Mouse (Mus musculus): ENCODE data around the gene Parp16. TPM values are rescaled to one million over a fixed set of nuclear protein-coding genes. Genes with fewer than 3 reads are reported as not detected.

Gene Parp16
- polyA plus RNA-seq, 1 experiment from 2014 or later, result 5.4 TPM

GRCm38 (mm10) chr9:65161188-65161587, 34.0 kb upstream of the Parp16 start:
- Histone ChIP-seq H3K4me3 (ENCODE audit: low read depth, low read length) (no peak overlapping the region), H3K9ac (ENCODE audit: low read length) (peak overlapping the region; percentile 18; the same call in 1 of the 2 replicates), H3K27me3 (ENCODE audit: control insufficient read depth, insufficient read depth, low read length) (no peaks in the 10 kb centered on the region), H3K4me1 (replicated peaks; ENCODE audit: control insufficient read depth, insufficient read depth, low read length) (peaks cover 66% of the 10 kb centered on the region), H3K36me3 (ENCODE audit: control insufficient read depth, insufficient read depth, low read length) (no peaks in the 10 kb centered on the region; the same call in 1 of the 2 replicates), H3K4me2 (ENCODE audit: low read depth, low read length, severe bottlenecking) (peak overlapping the region; percentile 13; the same call in 1 of the 2 replicates), H3K27ac (ENCODE audit: low read depth, low read length) (peak overlapping the region; percentile 92), H3K9me3 (ENCODE audit: control insufficient read depth, low read length) (no peaks in the 10 kb centered on the region)
- 2% methylated on average over 4 of the region's 4 CpGs for WGBS
- DNase-seq (ENCODE audit: low spot score), result no peak
- no peak for ATAC-seq (replicated peaks; ENCODE audit: low FRiP score)

DNA sequence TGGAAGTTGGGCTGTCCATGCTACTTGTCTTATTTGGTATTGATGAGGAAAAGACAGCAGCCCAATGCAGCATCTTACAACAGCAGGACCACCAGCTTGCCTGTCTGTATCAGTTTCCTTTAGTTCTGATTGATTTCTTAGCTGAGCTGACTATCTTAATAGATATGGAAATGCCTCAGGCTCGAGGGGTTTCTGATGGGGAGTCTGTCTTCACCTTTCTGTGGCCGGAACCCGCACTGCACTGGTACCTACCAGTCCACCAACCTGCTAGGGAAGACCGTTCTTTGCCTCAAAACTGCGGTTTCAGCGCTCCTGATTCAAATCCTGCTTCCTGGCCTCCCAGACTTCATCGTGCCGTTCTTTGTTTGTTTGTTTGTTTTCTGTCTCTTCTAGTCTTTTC, 33.3 kb upstream of the Parp16 start:
- WGBS, result 1% methylated on average over 8 of the region's 8 CpGs
- Histone ChIP-seq H3K27me3 (ENCODE audit: control insufficient read depth, insufficient read depth, low read length) (no peaks in the 10 kb centered on the region), H3K9me3 (ENCODE audit: control insufficient read depth, low read length) (no peaks in the 10 kb centered on the region), H3K36me3 (ENCODE audit: control insufficient read depth, insufficient read depth, low read length) (no peaks in the 10 kb centered on the region; the same call in 1 of the 2 replicates), H3K4me3 (ENCODE audit: low read depth, low read length) (no peak overlapping the region), H3K4me2 (ENCODE audit: low read depth, low read length, severe bottlenecking) (peak overlapping the region; percentile 51; the same call in 1 of the 2 replicates), H3K27ac (ENCODE audit: low read depth, low read length) (peak overlapping the region; percentile 92), H3K9ac (ENCODE audit: low read length) (peak overlapping the region; percentile 50), H3K4me1 (replicated peaks; ENCODE audit: control insufficient read depth, insufficient read depth, low read length) (peaks cover 59% of the 10 kb centered on the region)
- DNase-seq (ENCODE audit: low spot score) (no peak), ATAC-seq (replicated peaks; ENCODE audit: low FRiP score) (no peak)

DNA sequence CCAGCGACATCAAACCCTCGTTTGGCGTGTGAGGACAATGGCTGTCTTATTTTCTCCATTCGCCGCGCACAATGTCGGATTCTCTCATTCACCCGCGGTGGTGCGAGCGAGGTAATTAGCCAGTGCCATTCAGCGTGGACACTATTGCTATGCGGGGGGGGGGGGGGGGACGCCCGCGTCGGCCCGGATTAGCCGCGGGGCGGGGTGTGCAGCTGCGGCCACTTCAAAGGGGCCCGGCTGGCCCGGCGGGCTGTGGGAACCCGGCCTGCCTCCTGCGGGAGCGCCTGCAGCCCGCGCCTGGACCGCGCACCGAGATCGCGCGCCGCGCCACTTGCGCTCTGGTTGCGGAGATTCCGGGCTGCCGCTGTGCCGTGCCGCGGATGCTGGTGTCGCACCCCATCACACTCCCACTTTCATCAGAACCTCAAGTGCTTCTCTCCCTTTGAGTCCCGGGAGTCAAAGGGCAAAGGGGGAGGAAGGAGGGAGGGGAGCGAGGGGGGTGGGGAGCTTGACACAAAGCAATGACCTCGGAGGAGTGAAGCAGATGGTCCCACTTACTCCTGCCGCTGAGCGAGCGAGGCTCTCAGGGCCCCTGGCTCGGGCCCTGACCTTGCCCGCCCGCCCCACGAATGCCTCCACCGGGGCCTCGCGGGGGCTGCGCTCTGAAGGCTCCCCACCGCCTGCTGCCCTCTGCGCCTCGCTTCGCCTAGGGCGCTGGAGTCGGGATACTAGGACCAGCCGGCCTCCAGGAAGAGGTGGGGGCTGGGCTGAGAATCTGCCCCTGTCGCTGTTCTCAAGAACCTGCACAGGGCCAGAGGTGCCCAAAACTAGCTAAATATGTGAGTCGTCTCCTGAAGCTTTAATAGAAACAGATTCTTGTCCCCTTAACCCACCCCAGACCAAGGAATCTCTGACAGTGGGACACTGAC, 32.2 kb upstream of the Parp16 start:
- Histone ChIP-seq H3K4me3 (ENCODE audit: low read depth, low read length) (peak overlapping the region; percentile 30), H3K27ac (ENCODE audit: low read depth, low read length) (peak overlapping the region; percentile 92), H3K4me2 (ENCODE audit: low read depth, low read length, severe bottlenecking) (peak overlapping the region; percentile 51), H3K36me3 (ENCODE audit: control insufficient read depth, insufficient read depth, low read length) (no peaks in the 10 kb centered on the region; the same call in 1 of the 2 replicates), H3K4me1 (replicated peaks; ENCODE audit: control insufficient read depth, insufficient read depth, low read length) (peaks cover 52% of the 10 kb centered on the region), H3K9me3 (ENCODE audit: control insufficient read depth, low read length) (no peaks in the 10 kb centered on the region), H3K27me3 (ENCODE audit: control insufficient read depth, insufficient read depth, low read length) (no peaks in the 10 kb centered on the region), H3K9ac (ENCODE audit: low read length) (peak overlapping the region; percentile 50)
- DNase-seq (ENCODE audit: low spot score), result peak; percentile 96
- ATAC-seq (replicated peaks; ENCODE audit: low FRiP score), result peak; percentile 92
- under 1% methylated on average over 61 of the region's 69 CpGs for WGBS

DNA sequence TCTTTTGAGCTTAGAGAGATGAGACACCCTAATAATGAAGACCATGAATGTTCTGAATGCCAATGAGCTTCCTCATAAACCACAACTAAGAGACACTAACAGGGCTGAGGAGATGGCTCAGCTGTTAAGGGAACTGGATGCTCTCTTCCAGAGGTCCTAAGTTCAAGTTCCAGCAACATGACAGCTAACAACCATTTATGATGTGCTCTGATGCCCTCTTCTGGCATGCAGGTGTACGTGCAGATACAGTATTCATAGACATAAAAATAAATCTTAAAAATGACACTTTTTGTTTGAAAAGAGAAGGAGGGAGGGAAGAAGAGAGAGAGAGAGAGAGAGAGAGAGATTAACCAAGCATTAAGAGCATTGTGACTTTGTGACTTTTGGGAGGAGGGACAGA, 30.3 kb upstream of the Parp16 start:
- no peak overlapping the region for H3K9ac ChIP-seq (ENCODE audit: low read length)
- H3K27ac ChIP-seq (ENCODE audit: low read depth, low read length), result no peak overlapping the region; the same call in 1 of the 2 replicates
- no peak overlapping the region for H3K4me2 ChIP-seq (ENCODE audit: low read depth, low read length, severe bottlenecking)
- ATAC-seq (replicated peaks; ENCODE audit: low FRiP score) (no peak), DNase-seq (ENCODE audit: low spot score) (no peak)
- no peaks in the 10 kb centered on the region for H3K9me3 ChIP-seq (ENCODE audit: control insufficient read depth, low read length)
- no peaks in the 10 kb centered on the region; the same call in 1 of the 2 replicates for H3K36me3 ChIP-seq (ENCODE audit: control insufficient read depth, insufficient read depth, low read length)
- H3K4me3 ChIP-seq (ENCODE audit: low read depth, low read length), result no peak overlapping the region
- peaks cover 59% of the 10 kb centered on the region for H3K4me1 ChIP-seq (replicated peaks; ENCODE audit: control insufficient read depth, insufficient read depth, low read length)
- 16% methylated on average over 1 of the region's 1 CpGs for WGBS
- no peaks in the 10 kb centered on the region for H3K27me3 ChIP-seq (ENCODE audit: control insufficient read depth, insufficient read depth, low read length)

DNA sequence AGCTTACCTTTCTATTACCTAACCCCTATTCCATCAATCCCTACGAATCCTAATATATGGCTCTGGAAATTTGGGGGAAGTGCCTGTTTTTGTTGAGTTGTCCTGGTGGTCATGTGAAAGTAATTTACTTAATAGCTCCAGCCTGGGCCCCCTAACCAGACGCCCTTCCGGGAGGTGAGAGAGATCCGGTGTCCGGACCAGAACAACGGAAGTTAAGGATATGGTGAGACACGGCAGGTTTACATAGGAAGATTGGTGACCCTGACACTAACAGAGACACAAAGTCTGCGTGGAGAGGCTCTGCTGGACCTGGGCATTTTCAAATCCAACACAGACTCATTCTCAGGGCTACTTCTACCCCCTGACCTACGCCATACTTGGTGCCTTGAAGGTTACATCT, 28.8 kb upstream of the Parp16 start:
- no peak overlapping the region for H3K4me2 ChIP-seq (ENCODE audit: low read depth, low read length, severe bottlenecking)
- no peak overlapping the region for H3K27ac ChIP-seq (ENCODE audit: low read depth, low read length)
- WGBS, result 74% methylated on average over 9 of the region's 9 CpGs
- no peak for DNase-seq (ENCODE audit: low spot score)
- peaks cover 44% of the 10 kb centered on the region for H3K4me1 ChIP-seq (replicated peaks; ENCODE audit: control insufficient read depth, insufficient read depth, low read length)
- no peak for ATAC-seq (replicated peaks; ENCODE audit: low FRiP score)
- no peaks in the 10 kb centered on the region; the same call in 1 of the 2 replicates for H3K36me3 ChIP-seq (ENCODE audit: control insufficient read depth, insufficient read depth, low read length)
- H3K4me3 ChIP-seq (ENCODE audit: low read depth, low read length), result no peak overlapping the region
- no peak overlapping the region for H3K9ac ChIP-seq (ENCODE audit: low read length)
- H3K9me3 ChIP-seq (ENCODE audit: control insufficient read depth, low read length), result no peaks in the 10 kb centered on the region
- H3K27me3 ChIP-seq (ENCODE audit: control insufficient read depth, insufficient read depth, low read length), result no peaks in the 10 kb centered on the region

GRCm38 (mm10) chr9:65168534-65168933, 26.6 kb upstream of the Parp16 start:
- no peak overlapping the region for H3K4me2 ChIP-seq (ENCODE audit: low read depth, low read length, severe bottlenecking)
- no peaks in the 10 kb centered on the region for H3K9me3 ChIP-seq (ENCODE audit: control insufficient read depth, low read length)
- ATAC-seq (replicated peaks; ENCODE audit: low FRiP score), result no peak
- WGBS, result 53% methylated on average over 4 of the region's 6 CpGs
- peak overlapping the region; percentile 42 for H3K27ac ChIP-seq (ENCODE audit: low read depth, low read length)
- H3K4me1 ChIP-seq (replicated peaks; ENCODE audit: control insufficient read depth, insufficient read depth, low read length), result peaks cover 32% of the 10 kb centered on the region
- DNase-seq (ENCODE audit: low spot score), result no peak
- H3K9ac ChIP-seq (ENCODE audit: low read length), result no peak overlapping the region
- H3K4me3 ChIP-seq (ENCODE audit: low read depth, low read length), result no peak overlapping the region
- H3K36me3 ChIP-seq (ENCODE audit: control insufficient read depth, insufficient read depth, low read length), result no peaks in the 10 kb centered on the region; the same call in 1 of the 2 replicates
- no peaks in the 10 kb centered on the region for H3K27me3 ChIP-seq (ENCODE audit: control insufficient read depth, insufficient read depth, low read length)

GRCm38 (mm10) chr9:65168952-65169351, 26.2 kb upstream of the Parp16 start:
- no peak for ATAC-seq (replicated peaks; ENCODE audit: low FRiP score)
- peak overlapping the region; percentile 42 for H3K27ac ChIP-seq (ENCODE audit: low read depth, low read length)
- H3K4me2 ChIP-seq (ENCODE audit: low read depth, low read length, severe bottlenecking), result no peak overlapping the region
- no peak overlapping the region for H3K4me3 ChIP-seq (ENCODE audit: low read depth, low read length)
- no peaks in the 10 kb centered on the region for H3K27me3 ChIP-seq (ENCODE audit: control insufficient read depth, insufficient read depth, low read length)
- WGBS, result 41% methylated on average over 4 of the region's 4 CpGs
- peaks cover 28% of the 10 kb centered on the region for H3K4me1 ChIP-seq (replicated peaks; ENCODE audit: control insufficient read depth, insufficient read depth, low read length)
- H3K36me3 ChIP-seq (ENCODE audit: control insufficient read depth, insufficient read depth, low read length), result no peaks in the 10 kb centered on the region; the same call in 1 of the 2 replicates
- no peaks in the 10 kb centered on the region for H3K9me3 ChIP-seq (ENCODE audit: control insufficient read depth, low read length)
- no peak for DNase-seq (ENCODE audit: low spot score)
- H3K9ac ChIP-seq (ENCODE audit: low read length), result peak overlapping the region; percentile 13; the same call in 1 of the 2 replicates

GRCm38 (mm10) chr9:65172654-65173053, 22.5 kb upstream of the Parp16 start:
- H3K36me3 ChIP-seq (ENCODE audit: control insufficient read depth, insufficient read depth, low read length), result no peaks in the 10 kb centered on the region; the same call in 1 of the 2 replicates
- no peak overlapping the region for H3K27ac ChIP-seq (ENCODE audit: low read depth, low read length)
- H3K27me3 ChIP-seq (ENCODE audit: control insufficient read depth, insufficient read depth, low read length), result no peaks in the 10 kb centered on the region
- no peak overlapping the region for H3K4me2 ChIP-seq (ENCODE audit: low read depth, low read length, severe bottlenecking)
- ATAC-seq (replicated peaks; ENCODE audit: low FRiP score) (no peak), DNase-seq (ENCODE audit: low spot score) (no peak)
- H3K4me1 ChIP-seq (replicated peaks; ENCODE audit: control insufficient read depth, insufficient read depth, low read length), result peaks cover 43% of the 10 kb centered on the region
- WGBS, result 72% methylated on average over 9 of the region's 9 CpGs
- H3K9me3 ChIP-seq (ENCODE audit: control insufficient read depth, low read length), result no peaks in the 10 kb centered on the region
- H3K9ac ChIP-seq (ENCODE audit: low read length), result no peak overlapping the region
- no peak overlapping the region for H3K4me3 ChIP-seq (ENCODE audit: low read depth, low read length)
